Mouse (Mus musculus) hindbrain, embryonic 10.5 days (tissue): Measurements from ENCODE around the gene Neurog2. TPM values are rescaled to one million over a fixed set of nuclear protein-coding genes. Genes with fewer than 3 reads are reported as not detected.

Source experiments
- DNase-seq: peaks from one replicate; pipeline ENCODE4 v3.0.0-alpha.2; 2017; ENCODE audit warnings: low spot score
- H3K27ac ChIP-seq: fragments of 300-500 bp; sonication (generic); 2 replicates; pipeline ENCODE4 v1.5.1; 2016; ENCODE audit warnings: mild to moderate bottlenecking, moderate library complexity
- H3K27me3 ChIP-seq: fragments of 300-500 bp; sonication (generic); 2 replicates; pipeline ENCODE4 v1.6.1; 2016; ENCODE audit warnings: mild to moderate bottlenecking; ENCODE audit not compliant: poor library complexity, insufficient read depth, severe bottlenecking
- H3K36me3 ChIP-seq: fragments of 300-500 bp; sonication (generic); 2 replicates; pipeline ENCODE4 v1.6.1; 2016; ENCODE audit warnings: mild to moderate bottlenecking, moderate library complexity
- H3K4me1 ChIP-seq: fragments of 300-500 bp; sonication (generic); replicated peaks from 2 replicates; pipeline ENCODE4 v1.6.1; 2016; ENCODE audit warnings: mild to moderate bottlenecking
- H3K4me3 ChIP-seq: fragments of 300-500 bp; sonication (generic); 2 replicates; pipeline ENCODE4 v1.5.1; 2016; ENCODE audit warnings: mild to moderate bottlenecking, moderate library complexity
- H3K9me3 ChIP-seq: fragments of 300-500 bp; sonication (generic); 2 replicates; pipeline ENCODE4 v1.6.1; 2016; ENCODE audit warnings: mild to moderate bottlenecking, moderate library complexity
- WGBS: fragments of 180-500 bp; shearing (Covaris S2); methylation state at CpG from one replicate; pipeline ENCODE4 v1.1.7; 2016; 5-methylcytosine and 5-hydroxymethylcytosine counted together
- polyA plus RNA-seq: library from polyadenylated mRNA; unstranded; fragments of >200 nt; fragmentation: Nextera tagmentation; extraction: Ambion mirVana; gene quantifications from 2 replicates; pipeline ENCODE4 v1.2.1, GENCODE M21; 2016

The Neurog2 gene
- polyA plus RNA-seq, 1 experiment from 2014 or later = 50.0 TPM

DNA sequence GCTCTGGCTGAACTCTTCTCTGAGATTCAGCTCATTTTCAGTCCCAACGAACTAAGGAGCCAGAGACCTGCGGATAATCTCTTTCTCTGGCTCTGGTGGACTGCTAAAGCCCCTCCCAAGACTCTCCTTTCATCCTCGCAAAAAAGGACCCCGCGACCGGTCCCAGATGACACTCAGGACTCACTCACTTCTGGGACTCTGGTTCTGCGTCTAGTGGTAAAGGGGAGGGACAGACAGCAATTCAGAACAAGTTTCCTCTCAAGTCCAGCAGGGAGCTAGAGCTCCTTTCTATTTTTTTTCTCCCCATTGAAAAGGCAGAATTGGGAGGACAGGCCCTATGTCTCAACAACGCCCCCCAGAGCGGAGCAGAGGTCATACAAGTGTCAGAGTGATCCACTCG lies 1.4 kb upstream of the Neurog2 start:
- peaks cover 82% of the 10 kb centered on the region for H3K4me1 ChIP-seq

GRCm38 (mm10) chr3:127632531-127632930 lies 404 bp upstream of the Neurog2 start:
- Histone ChIP-seq H3K4me3 (peak overlapping the region; percentile 62), H3K4me1 (peaks cover 73% of the 10 kb centered on the region), H3K9me3 (no peaks in the 10 kb centered on the region), H3K27ac (peak overlapping the region; percentile 87), H3K36me3 (no peaks in the 10 kb centered on the region), H3K27me3 (peaks cover 100% of the 10 kb centered on the region)
- under 1% methylated on average over 32 of the region's 32 CpGs for WGBS
- peak; percentile 88 for DNase-seq

More for the DNA sequence above, 1.4 kb upstream of the Neurog2 start:
- H3K27me3 ChIP-seq = peaks cover 100% of the 10 kb centered on the region
- no peaks in the 10 kb centered on the region for H3K9me3 ChIP-seq
- peak; percentile 47 for DNase-seq
- H3K4me3 ChIP-seq = peak overlapping the region; percentile 62
- under 1% methylated on average over 10 of the region's 10 CpGs for WGBS
- H3K36me3 ChIP-seq = no peaks in the 10 kb centered on the region
- H3K27ac ChIP-seq = peak overlapping the region; percentile 29; the same call in 1 of the 2 replicates

DNA sequence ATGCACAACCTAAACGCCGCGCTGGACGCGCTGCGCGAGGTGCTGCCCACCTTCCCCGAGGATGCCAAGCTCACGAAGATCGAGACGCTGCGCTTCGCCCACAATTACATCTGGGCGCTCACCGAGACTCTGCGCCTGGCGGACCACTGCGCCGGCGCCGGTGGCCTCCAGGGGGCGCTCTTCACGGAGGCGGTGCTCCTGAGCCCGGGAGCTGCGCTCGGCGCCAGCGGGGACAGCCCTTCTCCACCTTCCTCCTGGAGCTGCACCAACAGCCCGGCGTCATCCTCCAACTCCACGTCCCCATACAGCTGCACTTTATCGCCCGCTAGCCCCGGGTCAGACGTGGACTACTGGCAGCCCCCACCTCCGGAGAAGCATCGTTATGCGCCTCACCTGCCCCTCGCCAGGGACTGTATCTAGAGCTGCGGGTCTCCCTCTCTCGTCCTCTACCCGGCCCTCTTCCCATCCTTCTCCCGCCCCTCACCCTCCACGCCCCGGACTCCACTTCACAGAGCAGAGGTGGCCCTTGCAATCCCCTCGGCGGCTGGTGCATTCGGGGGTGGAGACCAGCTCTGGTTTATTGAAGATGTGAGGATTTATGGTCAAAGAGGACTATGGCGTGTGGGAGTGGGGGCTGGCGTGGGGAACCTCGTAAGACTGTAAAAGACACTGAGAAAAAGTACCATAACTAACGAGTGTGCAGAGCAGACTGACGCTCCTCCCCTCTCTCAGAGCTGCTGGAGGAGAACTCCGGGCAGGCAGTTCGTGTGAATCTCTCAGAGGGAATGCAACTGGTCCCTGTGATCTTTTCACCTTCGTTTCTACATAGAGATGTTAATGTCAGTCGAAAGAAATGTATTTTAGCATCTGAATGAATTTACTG lies 1.4 kb downstream of the Neurog2 start:
- Histone ChIP-seq H3K36me3 (no peaks in the 10 kb centered on the region), H3K27me3 (peaks cover 99% of the 10 kb centered on the region), H3K4me3 (peak overlapping the region; percentile 62), H3K27ac (peak overlapping the region; percentile 87), H3K4me1 (peaks cover 59% of the 10 kb centered on the region), H3K9me3 (no peaks in the 10 kb centered on the region)
- peak; percentile 88 for DNase-seq
- WGBS = under 1% methylated on average over 58 of the region's 58 CpGs

DNA sequence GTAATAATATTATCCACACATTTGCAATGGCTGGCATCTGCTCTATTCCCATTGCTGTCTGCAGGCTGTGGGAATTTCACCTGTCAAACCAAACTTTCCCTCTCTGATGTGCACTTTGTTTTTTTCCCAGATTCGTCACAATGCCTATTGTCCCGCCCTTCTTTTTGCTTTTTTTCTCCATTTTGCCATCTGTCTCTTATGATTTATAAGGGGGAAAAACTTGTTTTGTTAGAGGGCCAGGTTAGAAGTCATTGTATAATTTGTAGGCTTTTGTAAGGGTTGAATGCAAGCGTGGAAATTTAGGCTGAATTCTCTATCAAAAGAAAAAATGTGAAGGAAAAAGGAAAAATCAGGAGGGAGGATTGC lies 2.0 kb downstream of the Neurog2 start:
- H3K4me1 ChIP-seq = peaks cover 62% of the 10 kb centered on the region
- H3K4me3 ChIP-seq = peak overlapping the region; percentile 62
- H3K27me3 ChIP-seq = peaks cover 99% of the 10 kb centered on the region
- H3K27ac ChIP-seq = no peak overlapping the region
- no peak for DNase-seq
- no peaks in the 10 kb centered on the region for H3K36me3 ChIP-seq
- 4% methylated on average over 3 of the region's 3 CpGs for WGBS
- no peaks in the 10 kb centered on the region for H3K9me3 ChIP-seq

DNA sequence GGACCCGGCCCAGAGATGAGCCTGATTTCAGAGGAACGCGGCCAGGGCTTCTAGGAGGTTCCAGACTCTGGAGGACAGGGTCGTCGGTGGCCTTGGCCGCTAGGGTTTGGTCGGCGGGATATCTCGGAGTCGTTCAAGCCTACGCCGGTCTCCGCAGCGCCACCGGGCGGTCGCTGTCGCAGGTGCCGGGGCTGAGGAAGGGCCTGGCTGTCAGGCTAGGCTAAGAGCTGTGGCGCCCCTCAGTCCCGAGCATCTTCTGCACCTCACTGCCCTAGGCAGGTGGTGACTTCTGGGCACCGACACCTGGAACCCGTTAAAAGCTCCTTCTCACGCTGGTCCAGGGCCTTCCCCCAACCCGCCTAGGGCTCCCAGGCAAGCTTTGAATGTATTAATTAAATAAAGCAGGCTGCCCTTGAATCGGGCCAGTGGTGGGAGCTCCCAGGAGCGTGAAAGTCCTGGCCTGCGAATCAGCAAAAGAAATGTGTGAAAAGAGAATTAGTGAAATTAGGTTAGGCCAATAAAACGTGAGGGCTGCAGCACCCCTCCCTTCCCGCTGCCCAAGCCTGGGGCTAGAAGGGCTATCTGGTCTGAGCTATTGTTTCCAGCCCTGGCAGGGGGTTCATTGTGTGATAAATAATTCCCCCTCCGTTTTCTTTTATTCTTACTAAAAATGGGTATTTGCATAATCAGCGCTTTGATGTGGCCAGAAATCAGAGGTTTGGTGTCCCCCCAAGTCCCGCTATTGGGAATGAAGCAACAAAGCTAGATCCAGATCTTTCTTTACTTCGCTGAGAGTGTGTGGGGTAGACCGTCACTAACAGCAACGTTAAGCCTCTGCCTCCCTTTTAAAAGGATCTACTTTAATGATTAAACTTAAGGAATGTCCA lies 7.2 kb downstream of the Neurog2 start:
- Histone ChIP-seq H3K27ac (peak overlapping the region; percentile 66), H3K9me3 (no peaks in the 10 kb centered on the region), H3K27me3 (peaks cover 99% of the 10 kb centered on the region), H3K36me3 (no peaks in the 10 kb centered on the region), H3K4me1 (peaks cover 44% of the 10 kb centered on the region), H3K4me3 (peak overlapping the region; percentile 40)
- WGBS = under 1% methylated on average over 36 of the region's 36 CpGs
- peak; percentile 89 for DNase-seq

GRCm38 (mm10) chr3:127640762-127641700 lies 8.1 kb downstream of the Neurog2 start:
- Histone ChIP-seq H3K27ac (peak overlapping the region; percentile 66), H3K36me3 (no peaks in the 10 kb centered on the region), H3K4me3 (peak overlapping the region; percentile 40), H3K9me3 (no peaks in the 10 kb centered on the region), H3K27me3 (peaks cover 99% of the 10 kb centered on the region), H3K4me1 (peaks cover 38% of the 10 kb centered on the region)
- DNase-seq = peak; percentile 51
- WGBS = 2% methylated on average over 37 of the region's 37 CpGs

DNA sequence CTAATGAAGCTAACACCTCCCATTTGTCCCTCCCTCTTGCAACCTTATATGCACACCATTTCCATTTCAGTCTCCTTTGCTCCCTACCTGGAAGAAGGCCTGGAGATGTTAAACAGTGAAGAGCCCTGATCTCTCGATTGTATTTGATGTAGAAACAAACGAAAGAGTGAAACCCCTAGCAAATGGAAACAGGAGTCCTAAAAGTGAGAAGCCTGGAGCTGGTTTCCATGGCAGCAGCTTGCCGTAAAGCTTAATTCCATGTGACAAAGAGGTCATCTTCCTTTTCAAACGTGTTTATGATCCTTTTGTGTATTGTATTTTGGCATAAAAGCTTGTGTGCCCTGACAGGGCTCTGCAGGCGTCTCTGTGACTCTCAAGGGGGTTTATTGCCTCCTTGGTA lies 9.3 kb downstream of the Neurog2 start:
- WGBS = 4% methylated on average over 5 of the region's 5 CpGs
- DNase-seq = no peak
- H3K27ac ChIP-seq = no peak overlapping the region
- H3K4me3 ChIP-seq = no peak overlapping the region
- no peaks in the 10 kb centered on the region for H3K9me3 ChIP-seq
- peaks cover 99% of the 10 kb centered on the region for H3K27me3 ChIP-seq
- peaks cover 43% of the 10 kb centered on the region for H3K4me1 ChIP-seq
- H3K36me3 ChIP-seq = no peaks in the 10 kb centered on the region

- Histone ChIP-seq H3K9me3 (no peaks in the 10 kb centered on the region), H3K4me3 (no peak overlapping the region), H3K27me3 (peaks cover 95% of the 10 kb centered on the region), H3K36me3 (no peaks in the 10 kb centered on the region), H3K4me1 (peaks cover 21% of the 10 kb centered on the region), H3K27ac (no peak overlapping the region)
- WGBS = 58% methylated on average over 18 of the region's 18 CpGs
- no peak for DNase-seq
Measured at GRCm38 (mm10) chr3:127646156-127646825, 13.4 kb downstream of the Neurog2 start.

- H3K27ac ChIP-seq = no peak overlapping the region
- H3K4me3 ChIP-seq = no peak overlapping the region
- H3K36me3 ChIP-seq = no peaks in the 10 kb centered on the region
- 0 out of 2 replicates have a peak, but pooled peaks cover 10% of the 10 kb centered on the region for H3K4me1 ChIP-seq
- WGBS = 57% methylated on average over 7 of the region's 7 CpGs
- no peaks in the 10 kb centered on the region for H3K9me3 ChIP-seq
- DNase-seq = no peak
- peaks cover 48% of the 10 kb centered on the region for H3K27me3 ChIP-seq
Measured at GRCm38 (mm10) chr3:127651742-127652653, 19.1 kb downstream of the Neurog2 start.

GRCm38 (mm10) chr3:127660712-127661111 lies 27.8 kb downstream of the Neurog2 start:
- H3K27me3 ChIP-seq = peaks cover 25% of the 10 kb centered on the region
- H3K4me1 ChIP-seq = peaks cover 28% of the 10 kb centered on the region
- H3K36me3 ChIP-seq = no peaks in the 10 kb centered on the region
- DNase-seq = no peak
- 0 out of 2 replicates have a peak overlapping the region, but pooled peaks have one; percentile 53 for H3K27ac ChIP-seq
- H3K4me3 ChIP-seq = no peak overlapping the region
- WGBS = 72% methylated on average over 7 of the region's 7 CpGs
- H3K9me3 ChIP-seq = no peaks in the 10 kb centered on the region
